Mouse (Mus musculus) splenic B cell, adult 2 months (primary cell): ENCODE results near the gene Pde4c.

Experiments
- DNase-seq: peaks from one replicate; pipeline ENCODE4 v3.0.0-alpha.2; 2011; ENCODE audit warnings: low read depth, low spot score
- H3K27me3 ChIP-seq: 2 replicates; pipeline ENCODE4 v1.6.1; 2012; ENCODE audit warnings: mild to moderate bottlenecking, low read length, moderate library complexity, mixed read lengths; ENCODE audit not compliant: control insufficient read depth, poor library complexity, insufficient read depth, severe bottlenecking
- H3K36me3 ChIP-seq: 2 replicates; pipeline ENCODE4 v1.6.1; 2012; ENCODE audit warnings: mild to moderate bottlenecking, low read length, moderate library complexity, mixed read lengths; ENCODE audit not compliant: control insufficient read depth, poor library complexity, insufficient read depth, severe bottlenecking

Gene Pde4c

GRCm38 (mm10) chr8:70691230-70691629, 32.3 kb upstream of the Pde4c start:
- no peaks in the 10 kb centered on the region for H3K36me3 ChIP-seq
- no peaks in the 10 kb centered on the region for H3K27me3 ChIP-seq
- DNase-seq = no peak

DNA sequence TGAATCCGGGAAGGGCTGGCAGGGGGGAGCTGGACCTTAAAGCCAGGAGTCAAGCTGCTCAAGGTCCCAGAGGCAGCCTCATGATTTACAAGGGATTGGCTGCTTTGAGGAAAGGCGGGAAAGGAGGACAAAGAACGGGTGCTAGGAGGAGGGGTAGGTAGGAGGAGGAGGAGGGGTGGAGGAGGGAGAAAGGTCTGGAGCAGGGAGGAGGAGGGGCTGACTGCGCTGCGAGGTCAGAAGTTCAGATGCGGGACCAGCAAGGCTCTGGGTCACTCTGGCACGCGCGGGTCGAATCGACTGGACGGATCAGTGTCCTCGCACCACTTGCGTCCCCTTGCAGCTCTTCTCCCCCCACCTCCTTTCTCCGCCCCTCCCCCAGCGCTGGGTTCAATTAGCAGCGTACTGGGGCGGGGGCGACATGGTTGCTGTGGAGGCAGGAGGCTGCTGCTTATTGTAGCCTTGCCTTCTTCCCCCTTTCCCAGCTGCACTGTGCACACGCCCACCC, 31.7 kb upstream of the Pde4c start:
- H3K27me3 ChIP-seq = no peaks in the 10 kb centered on the region
- no peaks in the 10 kb centered on the region for H3K36me3 ChIP-seq
- no peak for DNase-seq

DNA sequence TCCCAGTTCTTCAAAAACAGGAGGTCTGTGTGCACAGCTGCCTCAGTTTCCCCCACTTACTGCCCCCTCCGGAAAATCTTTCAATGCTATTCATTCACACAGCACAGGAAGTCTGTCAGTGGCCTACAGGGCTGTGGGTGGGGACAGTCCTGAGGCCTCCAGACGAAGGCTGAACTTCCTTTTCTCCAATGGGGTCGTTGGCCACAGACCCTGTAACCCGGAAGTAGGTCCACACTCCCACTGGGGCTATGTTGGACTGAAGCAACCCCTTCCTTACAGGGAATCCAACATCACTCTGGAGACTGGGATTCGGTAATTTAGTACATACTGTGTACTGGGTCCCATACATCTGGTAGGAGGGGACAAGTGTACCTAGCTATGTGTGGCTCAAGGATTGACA, 29.9 kb upstream of the Pde4c start:
- H3K27me3 ChIP-seq = no peaks in the 10 kb centered on the region
- H3K36me3 ChIP-seq = no peaks in the 10 kb centered on the region
- peak; percentile 54 for DNase-seq

- Histone ChIP-seq H3K36me3 (no peaks in the 10 kb centered on the region), H3K27me3 (no peaks in the 10 kb centered on the region)
- DNase-seq = peak; percentile 91
These were observed 28.1 kb upstream of the Pde4c start for GRCm38 (mm10) chr8:70695318-70696018.

DNA sequence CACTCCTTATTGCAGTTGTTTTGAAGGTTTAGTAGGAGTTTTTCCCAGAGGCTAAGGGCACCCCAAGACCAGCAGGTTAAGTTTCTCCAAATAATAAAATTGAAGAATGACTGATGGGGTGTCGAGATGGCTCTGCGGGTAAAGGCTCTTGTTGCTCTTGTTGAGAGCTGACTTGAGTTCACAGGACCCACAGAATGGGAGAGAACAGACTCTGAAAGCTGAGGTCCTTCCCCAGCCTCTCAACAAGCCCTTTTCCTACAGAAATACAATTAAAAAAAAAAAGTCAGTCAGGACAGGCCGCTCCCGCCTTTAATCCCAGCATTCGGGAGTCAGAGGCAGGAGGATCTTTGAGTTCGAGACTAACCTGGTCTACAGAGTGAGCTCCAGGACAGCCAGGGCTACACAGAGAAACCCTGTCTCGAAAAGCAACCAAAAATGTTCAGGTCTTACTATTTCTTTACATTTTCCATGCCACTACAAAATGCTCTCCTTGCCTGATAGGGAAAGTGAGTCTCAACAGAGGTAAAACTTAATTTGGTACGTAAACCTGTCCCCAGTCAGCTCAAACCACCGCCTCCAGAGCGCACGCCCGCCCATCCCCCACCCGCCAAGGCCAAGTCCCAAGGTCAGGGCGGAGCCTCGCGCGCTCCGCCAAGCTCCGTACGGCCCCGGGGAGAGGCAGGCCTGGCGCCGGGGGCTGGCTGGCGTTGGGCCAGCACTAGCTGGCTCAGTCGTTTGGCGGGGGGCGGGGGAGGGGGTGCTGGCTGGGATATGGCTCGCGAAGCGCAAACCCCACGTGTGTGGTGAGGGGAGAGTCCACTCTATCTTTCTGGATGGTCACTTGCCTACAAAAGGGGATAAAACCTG, 27.3 kb upstream of the Pde4c start:
- Histone ChIP-seq H3K27me3 (no peaks in the 10 kb centered on the region), H3K36me3 (peaks cover 6% of the 10 kb centered on the region)
- peak; percentile 88 for DNase-seq

DNA sequence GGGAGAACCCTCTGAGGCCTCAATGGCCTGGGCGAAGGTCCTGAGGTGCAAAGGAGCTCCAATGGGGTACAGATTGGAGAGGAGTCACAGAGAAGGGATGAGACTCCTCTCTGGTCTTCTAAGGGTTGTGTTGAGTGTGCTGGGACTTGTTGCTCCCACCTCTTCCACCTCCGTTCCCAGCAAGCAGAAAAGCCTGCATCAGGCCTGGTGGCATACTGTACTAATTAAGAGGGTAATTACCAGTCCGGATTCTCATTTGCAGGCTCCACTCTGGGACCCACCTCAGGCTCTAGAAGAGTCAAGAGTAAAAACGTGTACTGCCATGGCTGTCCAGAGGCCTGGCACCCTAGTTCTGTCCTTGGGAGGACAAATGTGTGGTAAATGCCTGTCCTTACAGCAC, 26.6 kb upstream of the Pde4c start:
- DNase-seq = peak; percentile 22
- Histone ChIP-seq H3K27me3 (no peaks in the 10 kb centered on the region), H3K36me3 (peaks cover 8% of the 10 kb centered on the region)

GRCm38 (mm10) chr8:70697366-70698250, 25.9 kb upstream of the Pde4c start:
- Histone ChIP-seq H3K27me3 (no peaks in the 10 kb centered on the region), H3K36me3 (peaks cover 8% of the 10 kb centered on the region)
- no peak for DNase-seq

GRCm38 (mm10) chr8:70698310-70699109, 25.0 kb upstream of the Pde4c start, which contains the start of gene Jund:
Jund (plus strand) TSS chr8:70698949.
- no peaks in the 10 kb centered on the region for H3K27me3 ChIP-seq
- DNase-seq = peak; percentile 100
- H3K36me3 ChIP-seq = peaks cover 11% of the 10 kb centered on the region

- H3K27me3 ChIP-seq = no peaks in the 10 kb centered on the region
- no peak for DNase-seq
- H3K36me3 ChIP-seq = peaks cover 11% of the 10 kb centered on the region
These were observed 24.2 kb upstream of the Pde4c start for GRCm38 (mm10) chr8:70699116-70699833.

- Histone ChIP-seq H3K27me3 (no peaks in the 10 kb centered on the region), H3K36me3 (peaks cover 11% of the 10 kb centered on the region)
- DNase-seq = peak; percentile 81
These were observed 23.5 kb upstream of the Pde4c start for GRCm38 (mm10) chr8:70699834-70700554.

DNA sequence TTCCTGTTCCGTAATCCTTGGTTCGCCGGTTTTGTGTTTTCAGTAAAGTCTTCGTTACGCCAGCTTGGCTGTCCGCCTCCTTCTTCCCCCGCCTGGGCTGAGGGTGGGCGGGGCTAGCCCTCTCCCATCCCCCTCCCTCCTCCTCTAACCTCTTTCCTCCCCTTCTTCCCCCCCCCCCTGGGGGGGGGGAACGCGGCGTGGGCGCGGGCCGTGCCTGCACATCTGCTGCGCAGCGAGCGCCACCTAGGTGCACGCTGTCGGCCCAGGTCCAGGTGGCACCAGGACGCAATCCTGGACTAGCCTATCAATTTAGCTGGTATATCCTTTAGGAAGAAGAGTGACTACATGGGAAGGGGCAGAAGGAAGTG, 23.0 kb upstream of the Pde4c start:
- Histone ChIP-seq H3K36me3 (peaks cover 11% of the 10 kb centered on the region), H3K27me3 (no peaks in the 10 kb centered on the region)
- DNase-seq = peak; percentile 94

GRCm38 (mm10) chr8:70701048-70701981, 22.2 kb upstream of the Pde4c start:
- DNase-seq = peak; percentile 78
- Histone ChIP-seq H3K27me3 (no peaks in the 10 kb centered on the region), H3K36me3 (peaks cover 11% of the 10 kb centered on the region)
